Mouse (Mus musculus): Measurements from ENCODE around the gene Ffar1. TPM values are rescaled to one million over a fixed set of nuclear protein-coding genes. Genes with fewer than 3 reads are reported as not detected.
A peak's percentile ranks its signal among the peaks of the same experiment; 100 is the strongest.

Gene Ffar1
- polyA plus RNA-seq (2015; fragmentation: Nextera tagmentation; extraction: Ambion mirVana): not detected in 2 replicates

- Histone ChIP-seq H3K4me3 (ENCODE audit: low read depth, low read length) (no peak within 1 kb of the TSS), H3K36me3 (ENCODE audit: control insufficient read depth, insufficient read depth, low read length) (no peaks in the 10 kb centered on the region), H3K27me3 (ENCODE audit: control insufficient read depth, insufficient read depth, low read depth, low read length) (no peaks in the 10 kb centered on the region), H3K4me1 (ENCODE audit: control insufficient read depth, insufficient read depth, low read length) (no peaks in the 10 kb centered on the region), H3K4me2 (ENCODE audit: low read length) (no peak within 1 kb of the TSS), H3K27ac (ENCODE audit: low read length) (no peak within 1 kb of the TSS), H3K9me3 (replicated peaks; ENCODE audit: control insufficient read depth, low read length, poor library complexity, severe bottlenecking) (no peaks in the 10 kb centered on the region), H3K9ac (ENCODE audit: low read depth, low read length) (no peak within 1 kb of the TSS)
- no peak for ATAC-seq
- WGBS: 91% methylated on average over 12 of the region's 12 CpGs
These were observed at the start of gene Ffar1 for GRCm38 (mm10) chr7:30861464-30861863. TSS of gene Ffar1 (minus strand) at chr7:30861564.

- Histone ChIP-seq H3K27ac (ENCODE audit: low read length) (no peak overlapping the region), H3K36me3 (ENCODE audit: control insufficient read depth, insufficient read depth, low read length) (no peaks in the 10 kb centered on the region), H3K9ac (ENCODE audit: low read depth, low read length) (no peak overlapping the region), H3K27me3 (ENCODE audit: control insufficient read depth, insufficient read depth, low read depth, low read length) (peaks cover 6% of the 10 kb centered on the region), H3K4me3 (ENCODE audit: low read depth, low read length) (no peak overlapping the region), H3K4me2 (ENCODE audit: low read length) (no peak overlapping the region), H3K9me3 (replicated peaks; ENCODE audit: control insufficient read depth, low read length, poor library complexity, severe bottlenecking) (no peaks in the 10 kb centered on the region), H3K4me1 (ENCODE audit: control insufficient read depth, insufficient read depth, low read length) (peaks cover 4% of the 10 kb centered on the region; the same call in 1 of the 2 replicates)
- no peak for ATAC-seq
- 84% methylated on average over 6 of the region's 6 CpGs for WGBS
These were observed 48.4 kb upstream of the Ffar1 start for GRCm38 (mm10) chr7:30909773-30910172.

- ATAC-seq: no peak; the same call in none of the 2 replicates
These were observed 47.6 kb upstream of the Ffar1 start for GRCm38 (mm10) chr7:30908992-30909431.

GRCm38 (mm10) chr7:30908277-30908991 is 47.1 kb upstream of the Ffar1 start:
- Histone ChIP-seq H3K27me3 (ENCODE audit: control insufficient read depth, insufficient read depth, low read depth, low read length) (peaks cover 6% of the 10 kb centered on the region), H3K4me3 (ENCODE audit: low read depth, low read length) (peak overlapping the region; percentile 35), H3K9ac (ENCODE audit: low read depth, low read length) (peak overlapping the region; percentile 52; the same call in 1 of the 2 replicates), H3K4me1 (ENCODE audit: control insufficient read depth, insufficient read depth, low read length) (peaks cover 4% of the 10 kb centered on the region; the same call in 1 of the 2 replicates), H3K27ac (ENCODE audit: low read length) (no peak overlapping the region), H3K36me3 (ENCODE audit: control insufficient read depth, insufficient read depth, low read length) (no peaks in the 10 kb centered on the region), H3K9me3 (replicated peaks; ENCODE audit: control insufficient read depth, low read length, poor library complexity, severe bottlenecking) (no peaks in the 10 kb centered on the region), H3K4me2 (ENCODE audit: low read length) (peak overlapping the region; percentile 63)
- WGBS: 2% methylated on average over 26 of the region's 26 CpGs
- peak; percentile 68 for ATAC-seq

More at GRCm38 (mm10) chr7:30908992-30909431, 47.6 kb upstream of the Ffar1 start:
- H3K27ac ChIP-seq (ENCODE audit: low read length): no peak overlapping the region
- no peak overlapping the region for H3K9ac ChIP-seq (ENCODE audit: low read depth, low read length)
- WGBS: 34% methylated on average over 17 of the region's 17 CpGs
- H3K4me2 ChIP-seq (ENCODE audit: low read length): peak overlapping the region; percentile 63
- no peaks in the 10 kb centered on the region for H3K9me3 ChIP-seq (replicated peaks; ENCODE audit: control insufficient read depth, low read length, poor library complexity, severe bottlenecking)
- H3K36me3 ChIP-seq (ENCODE audit: control insufficient read depth, insufficient read depth, low read length): no peaks in the 10 kb centered on the region
- H3K27me3 ChIP-seq (ENCODE audit: control insufficient read depth, insufficient read depth, low read depth, low read length): peaks cover 6% of the 10 kb centered on the region
- H3K4me1 ChIP-seq (ENCODE audit: control insufficient read depth, insufficient read depth, low read length): peaks cover 4% of the 10 kb centered on the region; the same call in 1 of the 2 replicates
- H3K4me3 ChIP-seq (ENCODE audit: low read depth, low read length): peak overlapping the region; percentile 35

GRCm38 (mm10) chr7:30904042-30904441 is 42.7 kb upstream of the Ffar1 start:
- H3K4me2 ChIP-seq (ENCODE audit: low read length): no peak overlapping the region
- ATAC-seq: no peak
- no peaks in the 10 kb centered on the region for H3K9me3 ChIP-seq (replicated peaks; ENCODE audit: control insufficient read depth, low read length, poor library complexity, severe bottlenecking)
- no peak overlapping the region for H3K27ac ChIP-seq (ENCODE audit: low read length)
- no peak overlapping the region for H3K9ac ChIP-seq (ENCODE audit: low read depth, low read length)
- 67% methylated on average over 4 of the region's 4 CpGs for WGBS
- H3K27me3 ChIP-seq (ENCODE audit: control insufficient read depth, insufficient read depth, low read depth, low read length): peaks cover 6% of the 10 kb centered on the region
- H3K4me3 ChIP-seq (ENCODE audit: low read depth, low read length): no peak overlapping the region
- peaks cover 4% of the 10 kb centered on the region; the same call in 1 of the 2 replicates for H3K4me1 ChIP-seq (ENCODE audit: control insufficient read depth, insufficient read depth, low read length)
- H3K36me3 ChIP-seq (ENCODE audit: control insufficient read depth, insufficient read depth, low read length): no peaks in the 10 kb centered on the region

DNA sequence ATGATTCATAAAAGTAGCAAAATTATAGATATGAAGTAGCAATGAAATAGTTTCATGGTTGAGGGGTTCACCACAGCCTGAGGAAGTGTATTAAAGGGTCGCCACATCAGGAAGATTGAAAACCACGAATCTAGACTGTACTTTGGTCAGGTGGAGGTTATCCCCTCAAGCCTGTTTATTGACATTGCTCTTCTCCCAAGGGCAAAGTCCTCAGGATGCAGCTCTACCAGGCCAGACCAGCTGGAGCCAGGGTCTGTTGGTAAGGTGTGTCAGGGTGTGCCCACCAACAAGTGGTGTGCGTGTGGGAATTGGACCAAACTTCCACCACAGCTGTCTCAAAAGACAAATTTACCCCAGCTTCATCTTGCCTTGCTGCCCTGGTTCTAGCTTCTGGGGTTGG is 33.9 kb upstream of the Ffar1 start:
- H3K4me3 ChIP-seq (ENCODE audit: low read depth, low read length): no peak overlapping the region
- H3K27me3 ChIP-seq (ENCODE audit: control insufficient read depth, insufficient read depth, low read depth, low read length): no peaks in the 10 kb centered on the region
- no peaks in the 10 kb centered on the region for H3K4me1 ChIP-seq (ENCODE audit: control insufficient read depth, insufficient read depth, low read length)
- H3K9me3 ChIP-seq (replicated peaks; ENCODE audit: control insufficient read depth, low read length, poor library complexity, severe bottlenecking): no peaks in the 10 kb centered on the region
- WGBS: 88% methylated on average over 3 of the region's 3 CpGs
- no peaks in the 10 kb centered on the region for H3K36me3 ChIP-seq (ENCODE audit: control insufficient read depth, insufficient read depth, low read length)
- ATAC-seq: no peak
- no peak overlapping the region for H3K4me2 ChIP-seq (ENCODE audit: low read length)
- no peak overlapping the region for H3K27ac ChIP-seq (ENCODE audit: low read length)
- no peak overlapping the region for H3K9ac ChIP-seq (ENCODE audit: low read depth, low read length)

DNA sequence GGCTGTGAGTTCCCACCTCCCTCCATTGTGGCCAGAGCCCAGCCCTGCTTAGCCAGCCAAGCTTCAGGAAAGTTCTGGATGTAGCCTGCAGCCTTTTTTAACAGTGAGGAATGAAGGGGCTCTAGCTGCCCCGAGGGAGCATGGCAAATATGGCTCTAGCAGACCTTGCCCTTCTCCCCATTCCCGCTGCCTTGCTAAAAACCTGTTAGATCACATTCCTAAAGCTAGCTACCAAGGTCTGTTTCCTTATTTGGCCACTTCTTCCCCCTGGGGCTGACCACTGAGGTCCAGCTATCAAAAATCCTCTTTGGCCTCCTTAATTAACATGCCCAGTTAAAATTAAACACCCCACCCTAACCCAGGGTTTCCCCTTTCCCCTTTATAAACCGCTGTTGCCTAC is 31.2 kb upstream of the Ffar1 start:
- no peaks in the 10 kb centered on the region for H3K9me3 ChIP-seq (replicated peaks; ENCODE audit: control insufficient read depth, low read length, poor library complexity, severe bottlenecking)
- 71% methylated on average over 3 of the region's 3 CpGs for WGBS
- H3K27ac ChIP-seq (ENCODE audit: low read length): no peak overlapping the region
- H3K4me2 ChIP-seq (ENCODE audit: low read length): no peak overlapping the region
- no peaks in the 10 kb centered on the region for H3K4me1 ChIP-seq (ENCODE audit: control insufficient read depth, insufficient read depth, low read length)
- no peak overlapping the region for H3K9ac ChIP-seq (ENCODE audit: low read depth, low read length)
- H3K36me3 ChIP-seq (ENCODE audit: control insufficient read depth, insufficient read depth, low read length): no peaks in the 10 kb centered on the region
- no peaks in the 10 kb centered on the region for H3K27me3 ChIP-seq (ENCODE audit: control insufficient read depth, insufficient read depth, low read depth, low read length)
- no peak overlapping the region for H3K4me3 ChIP-seq (ENCODE audit: low read depth, low read length)
- ATAC-seq: no peak

- Histone ChIP-seq H3K27me3 (ENCODE audit: control insufficient read depth, insufficient read depth, low read depth, low read length) (no peaks in the 10 kb centered on the region), H3K9me3 (replicated peaks; ENCODE audit: control insufficient read depth, low read length, poor library complexity, severe bottlenecking) (no peaks in the 10 kb centered on the region), H3K4me3 (ENCODE audit: low read depth, low read length) (no peak overlapping the region), H3K36me3 (ENCODE audit: control insufficient read depth, insufficient read depth, low read length) (no peaks in the 10 kb centered on the region), H3K4me1 (ENCODE audit: control insufficient read depth, insufficient read depth, low read length) (no peaks in the 10 kb centered on the region), H3K27ac (ENCODE audit: low read length) (no peak overlapping the region), H3K4me2 (ENCODE audit: low read length) (no peak overlapping the region), H3K9ac (ENCODE audit: low read depth, low read length) (no peak overlapping the region)
- ATAC-seq: no peak
- WGBS: 87% methylated on average over 9 of the region's 9 CpGs
These were observed 30.4 kb upstream of the Ffar1 start for GRCm38 (mm10) chr7:30891746-30892145.

DNA sequence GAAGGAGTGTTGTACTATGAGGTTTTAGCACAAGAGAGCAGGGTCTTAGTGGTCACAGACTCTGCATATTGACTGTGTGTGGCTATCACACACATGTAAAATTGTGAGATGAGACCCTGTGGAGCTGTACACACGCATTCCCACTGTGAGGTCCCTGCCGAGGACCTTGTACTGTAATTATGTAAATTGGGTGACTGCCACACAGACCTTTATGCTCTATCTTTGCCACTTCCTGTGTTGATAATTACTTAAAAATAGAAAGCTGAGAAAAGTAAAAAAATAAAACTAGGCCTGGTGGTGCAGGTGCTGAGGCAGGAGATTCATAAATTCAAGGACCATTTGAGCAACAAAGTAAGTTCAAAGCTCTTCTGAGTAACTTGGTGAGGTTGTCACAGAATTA is 29.3 kb upstream of the Ffar1 start:
- H3K36me3 ChIP-seq (ENCODE audit: control insufficient read depth, insufficient read depth, low read length): no peaks in the 10 kb centered on the region
- no peak for ATAC-seq
- H3K9ac ChIP-seq (ENCODE audit: low read depth, low read length): no peak overlapping the region
- no peaks in the 10 kb centered on the region for H3K9me3 ChIP-seq (replicated peaks; ENCODE audit: control insufficient read depth, low read length, poor library complexity, severe bottlenecking)
- 77% methylated on average over 2 of the region's 2 CpGs for WGBS
- no peak overlapping the region for H3K27ac ChIP-seq (ENCODE audit: low read length)
- no peak overlapping the region for H3K4me2 ChIP-seq (ENCODE audit: low read length)
- no peak overlapping the region for H3K4me3 ChIP-seq (ENCODE audit: low read depth, low read length)
- H3K4me1 ChIP-seq (ENCODE audit: control insufficient read depth, insufficient read depth, low read length): no peaks in the 10 kb centered on the region
- H3K27me3 ChIP-seq (ENCODE audit: control insufficient read depth, insufficient read depth, low read depth, low read length): no peaks in the 10 kb centered on the region

Measured in midbrain, embryonic 16.5 days (tissue).